Mouse (Mus musculus): ENCODE results near the gene Psmd4. TPM values are rescaled to one million over a fixed set of nuclear protein-coding genes. Genes with fewer than 3 reads are reported as not detected.
"Not testable (repeated sequence)": the region's sequence is repeated elsewhere in the genome, so short reads cannot be mapped to it uniquely, and the experiment has no call there.

Gene Psmd4
- polyA plus RNA-seq, 1 experiment from 2014 or later: 282 TPM

- no peak overlapping the region for H3K4me3 ChIP-seq
- no peak overlapping the region; the same call in 1 of the 2 replicates for H3K9ac ChIP-seq
- no peak overlapping the region for H3K4me2 ChIP-seq (replicated peaks)
- ATAC-seq (ENCODE audit: low FRiP score, low read depth): no peak
- no peaks in the 10 kb centered on the region for H3K27me3 ChIP-seq
- WGBS: 56% methylated on average over 3 of the region's 3 CpGs
- no peak overlapping the region for H3K27ac ChIP-seq
- H3K9me3 ChIP-seq: no peaks in the 10 kb centered on the region
- H3K36me3 ChIP-seq: no peaks in the 10 kb centered on the region
- peaks cover under 1% of the 10 kb centered on the region; the same call in 1 of the 2 replicates for H3K4me1 ChIP-seq
Observed at GRCm38 (mm10) chr3:95047914-95048313, 5.5 kb upstream of the Psmd4 start.

- Histone ChIP-seq H3K4me1 (peaks cover 5% of the 10 kb centered on the region), H3K36me3 (no peaks in the 10 kb centered on the region), H3K4me3 (no peak overlapping the region), H3K9me3 (no peaks in the 10 kb centered on the region), H3K27me3 (no peaks in the 10 kb centered on the region), H3K4me2 (replicated peaks) (no peak overlapping the region), H3K9ac (no peak overlapping the region), H3K27ac (no peak overlapping the region)
- 89% methylated on average over 11 of the region's 11 CpGs for WGBS
- no peak for ATAC-seq (ENCODE audit: low FRiP score, low read depth)
Observed at GRCm38 (mm10) chr3:95046462-95047057, 4.1 kb upstream of the Psmd4 start.

- no peak overlapping the region for H3K9ac ChIP-seq
- H3K27ac ChIP-seq: no peak overlapping the region
Observed at GRCm38 (mm10) chr3:95043251-95043650, 837 bp upstream of the Psmd4 start.

GRCm38 (mm10) chr3:95042838-95043229 is 420 bp upstream of the Psmd4 start:
- WGBS: 28% methylated on average over 7 of the region's 7 CpGs

More at GRCm38 (mm10) chr3:95043251-95043650, 837 bp upstream of the Psmd4 start:
- Histone ChIP-seq H3K4me1 (peaks cover 13% of the 10 kb centered on the region), H3K27me3 (no peaks in the 10 kb centered on the region), H3K9me3 (no peaks in the 10 kb centered on the region), H3K36me3 (peaks cover 13% of the 10 kb centered on the region), H3K4me3 (no peak overlapping the region), H3K4me2 (replicated peaks) (no peak overlapping the region)
- 51% methylated on average over 6 of the region's 6 CpGs for WGBS
- ATAC-seq (ENCODE audit: low FRiP score, low read depth): no peak

GRCm38 (mm10) chr3:95041625-95042024 is 789 bp downstream of the Psmd4 start:
- peaks cover 25% of the 10 kb centered on the region for H3K36me3 ChIP-seq
- WGBS: 13% methylated on average over 3 of the region's 3 CpGs
- H3K4me2 ChIP-seq (replicated peaks): peak overlapping the region; percentile 68
- no peak overlapping the region for H3K27ac ChIP-seq
- peaks cover 13% of the 10 kb centered on the region for H3K4me1 ChIP-seq
- ATAC-seq (ENCODE audit: low FRiP score, low read depth): no peak
- peak overlapping the region; percentile 89 for H3K9ac ChIP-seq
- H3K9me3 ChIP-seq: no peaks in the 10 kb centered on the region
- H3K27me3 ChIP-seq: no peaks in the 10 kb centered on the region
- peak overlapping the region; percentile 88 for H3K4me3 ChIP-seq

More at GRCm38 (mm10) chr3:95042838-95043229, 420 bp upstream of the Psmd4 start:
- peaks cover 13% of the 10 kb centered on the region for H3K4me1 ChIP-seq
- peak overlapping the region; percentile 58; the same call in 1 of the 2 replicates for H3K27ac ChIP-seq
- peak overlapping the region; percentile 68 for H3K4me2 ChIP-seq (replicated peaks)
- peak; percentile 55 for ATAC-seq (ENCODE audit: low FRiP score, low read depth)
- peak overlapping the region; percentile 50 for H3K9ac ChIP-seq
- peak overlapping the region; percentile 88 for H3K4me3 ChIP-seq
- H3K36me3 ChIP-seq: peaks cover 17% of the 10 kb centered on the region
- H3K27me3 ChIP-seq: no peaks in the 10 kb centered on the region
- H3K9me3 ChIP-seq: no peaks in the 10 kb centered on the region

- Histone ChIP-seq H3K9ac (no peak overlapping the region), H3K9me3 (no peaks in the 10 kb centered on the region), H3K27ac (no peak overlapping the region), H3K27me3 (no peaks in the 10 kb centered on the region), H3K4me2 (replicated peaks) (no peak overlapping the region), H3K4me3 (no peak overlapping the region), H3K36me3 (peaks cover 53% of the 10 kb centered on the region), H3K4me1 (peaks cover 15% of the 10 kb centered on the region)
- WGBS: 59% methylated on average over 3 of the region's 3 CpGs
- ATAC-seq (ENCODE audit: low FRiP score, low read depth): no peak
Observed at GRCm38 (mm10) chr3:95029953-95030352, 12.5 kb downstream of the Psmd4 start.

- not testable (repeated sequence) for H3K4me2 ChIP-seq (replicated peaks); H3K9ac ChIP-seq; H3K4me3 ChIP-seq; H3K9me3 ChIP-seq; ATAC-seq (ENCODE audit: low FRiP score, low read depth); H3K27ac ChIP-seq; H3K27me3 ChIP-seq
- H3K4me1 ChIP-seq: peaks cover 15% of the 10 kb centered on the region
- 83% methylated on average over 3 of the region's 3 CpGs for WGBS
- H3K36me3 ChIP-seq: peaks cover 48% of the 10 kb centered on the region
Observed at GRCm38 (mm10) chr3:95029291-95029827, 13.1 kb downstream of the Psmd4 start.

GRCm38 (mm10) chr3:95028603-95029002 is 13.8 kb downstream of the Psmd4 start:
- WGBS: 94% methylated on average over 3 of the region's 3 CpGs
- no peak overlapping the region for H3K4me3 ChIP-seq
- no peaks in the 10 kb centered on the region for H3K27me3 ChIP-seq
- no peak overlapping the region for H3K27ac ChIP-seq
- H3K4me2 ChIP-seq (replicated peaks): no peak overlapping the region
- H3K36me3 ChIP-seq: peaks cover 40% of the 10 kb centered on the region
- H3K9ac ChIP-seq: no peak overlapping the region
- no peak for ATAC-seq (ENCODE audit: low FRiP score, low read depth)
- peaks cover 15% of the 10 kb centered on the region for H3K4me1 ChIP-seq
- H3K9me3 ChIP-seq: no peaks in the 10 kb centered on the region

- no peaks in the 10 kb centered on the region for H3K9me3 ChIP-seq
- H3K36me3 ChIP-seq: peaks cover 31% of the 10 kb centered on the region
- 51% methylated on average over 5 of the region's 5 CpGs for WGBS
- no peak overlapping the region for H3K4me3 ChIP-seq
- H3K27ac ChIP-seq: peak overlapping the region; percentile 39; the same call in 1 of the 2 replicates
- peak; percentile 55; the same call in 1 of the 2 replicates for ATAC-seq (ENCODE audit: low FRiP score, low read depth)
- 0 out of 2 replicates have a peak overlapping the region, but pooled peaks have one; percentile 15 for H3K9ac ChIP-seq
- H3K27me3 ChIP-seq: no peaks in the 10 kb centered on the region
- peaks cover 15% of the 10 kb centered on the region for H3K4me1 ChIP-seq
- H3K4me2 ChIP-seq (replicated peaks): no peak overlapping the region
Observed at GRCm38 (mm10) chr3:95027701-95028100, 14.7 kb downstream of the Psmd4 start.

- H3K4me3 ChIP-seq: no peak overlapping the region
- no peaks in the 10 kb centered on the region for H3K27me3 ChIP-seq
- no peak for ATAC-seq (ENCODE audit: low FRiP score, low read depth)
- H3K9me3 ChIP-seq: no peaks in the 10 kb centered on the region
- peaks cover 15% of the 10 kb centered on the region for H3K4me1 ChIP-seq
- no peak overlapping the region for H3K4me2 ChIP-seq (replicated peaks)
- peaks cover 26% of the 10 kb centered on the region for H3K36me3 ChIP-seq
- 0 out of 2 replicates have a peak overlapping the region, but pooled peaks have one; percentile 39 for H3K27ac ChIP-seq
- no peak overlapping the region for H3K9ac ChIP-seq
- 29% methylated on average over 5 of the region's 5 CpGs for WGBS
Observed at GRCm38 (mm10) chr3:95027057-95027645, 15.3 kb downstream of the Psmd4 start.

- Histone ChIP-seq H3K4me1 (peaks cover 15% of the 10 kb centered on the region), H3K9me3 (no peaks in the 10 kb centered on the region), H3K36me3 (peaks cover 7% of the 10 kb centered on the region), H3K27ac (no peak overlapping the region), H3K4me3 (no peak overlapping the region), H3K9ac (peak overlapping the region; percentile 13; the same call in 1 of the 2 replicates), H3K4me2 (replicated peaks) (no peak overlapping the region), H3K27me3 (no peaks in the 10 kb centered on the region)
- ATAC-seq (ENCODE audit: low FRiP score, low read depth): no peak
- 53% methylated on average over 5 of the region's 5 CpGs for WGBS
Observed at GRCm38 (mm10) chr3:95025202-95025601, 17.2 kb downstream of the Psmd4 start.

- Histone ChIP-seq H3K9me3 (no peaks in the 10 kb centered on the region), H3K27ac (no peak overlapping the region), H3K9ac (peak overlapping the region; percentile 13; the same call in 1 of the 2 replicates), H3K4me3 (no peak overlapping the region), H3K36me3 (peaks cover under 1% of the 10 kb centered on the region; the same call in 1 of the 2 replicates), H3K4me1 (peaks cover 15% of the 10 kb centered on the region), H3K27me3 (no peaks in the 10 kb centered on the region), H3K4me2 (replicated peaks) (0 out of 2 replicates have a peak overlapping the region, but pooled peaks have one; percentile 9)
- ATAC-seq (ENCODE audit: low FRiP score, low read depth): no peak
- WGBS: 31% methylated on average over 11 of the region's 11 CpGs
Observed at GRCm38 (mm10) chr3:95024551-95024950, 17.9 kb downstream of the Psmd4 start.
